In the genomic region with DNA sequence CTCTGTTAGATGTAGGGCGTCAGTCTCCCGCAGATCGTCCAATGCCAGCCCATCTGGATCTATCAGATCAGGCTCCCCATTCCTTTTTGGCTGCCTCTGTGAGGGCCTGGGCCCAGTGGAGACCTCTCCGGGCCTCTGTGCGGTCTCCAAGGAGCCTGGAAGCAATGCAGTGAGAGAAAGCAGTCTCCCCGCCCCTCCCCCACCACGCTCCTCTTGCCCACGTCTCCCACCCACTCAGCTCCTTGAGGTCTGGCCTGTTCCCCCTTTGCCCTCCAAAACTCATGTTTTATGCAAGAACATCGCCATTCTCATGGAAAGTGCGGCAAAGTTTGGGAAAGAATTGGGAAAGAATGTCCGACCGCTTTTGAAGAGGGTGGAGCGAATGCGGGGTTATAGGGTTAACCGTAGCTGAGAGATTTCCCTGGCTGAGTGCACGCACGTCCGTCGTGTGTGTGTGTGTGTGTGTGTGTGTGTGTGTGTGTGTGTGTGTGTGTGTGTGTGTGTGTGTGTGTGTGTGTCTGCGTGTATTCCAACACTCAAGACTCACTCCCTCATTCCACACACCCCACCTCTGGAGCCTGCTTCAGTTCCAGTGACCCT, we compare ENCODE assay signal across 9 mouse cellular contexts. TPM values are rescaled to one million over a fixed set of nuclear protein-coding genes. Genes with fewer than 3 reads are reported as not detected.
DNase-seq lines count a peak whose midpoint lies in the region; ATAC-seq and TF ChIP-seq lines count a peak whose summit lies in the region.
"Had no signal": no experiment of that assay in that cellular context is flagged by ENCODE, and none has a peak within 500 bp of the region (broad histone marks: within the 10 kb centered on the region; RNA-seq: fewer than 3 reads in every experiment).

No protein-coding gene starts in this region.

- intact Hi-C loops in left cerebral cortex, postnatal 25 days (cut with DNase I) = loop anchor here (2.0 kb wide), 1 partner anchor 47 kb away; a partner anchor contains a TSS

- H3K27ac ChIP-seq in ES-Bruce4 (ENCODE audit: insufficient read depth, low read length) = peak overlapping the region; percentile 44
- H3K27ac ChIP-seq in forebrain, embryonic 15.5 days (replicated peaks) = peak overlapping the region; percentile 84
- H3K27ac ChIP-seq in midbrain, embryonic 10.5 days (replicated peaks) = peak overlapping the region; percentile 96

- TF ChIP-seq CTCF in E14TG2a.4 (conservative IDR thresholded peaks at IDR 0.05; ENCODE audit: low read length) (no peak), ES-Bruce4 (IDR thresholded peaks at IDR 0.05; ENCODE audit: low read depth, low read length) (no peak)

- 2% methylated on average over 20 of the region's 20 CpGs for WGBS in forebrain, embryonic 15.5 days
- 1% methylated on average over 20 of the region's 20 CpGs for WGBS in midbrain, embryonic 10.5 days

- H3K4me3 ChIP-seq in E14TG2a.4 (replicated peaks; ENCODE audit: low read length) = peak overlapping the region; percentile 79
- peak overlapping the region; percentile 27 for H3K4me3 ChIP-seq in ES-Bruce4 (ENCODE audit: low read depth, low read length)
- H3K4me3 ChIP-seq in forebrain, embryonic 15.5 days = peak overlapping the region; percentile 22
- H3K4me3 ChIP-seq in midbrain, embryonic 10.5 days = peak overlapping the region; percentile 43

- peaks cover 83% of the 10 kb centered on the region for H3K4me1 ChIP-seq in E14TG2a.4 (replicated peaks; ENCODE audit: low read depth, low read length)
- peaks cover 9% of the 10 kb centered on the region for H3K4me1 ChIP-seq in ES-Bruce4 (ENCODE audit: control insufficient read depth, insufficient read depth, low read length)
- peaks cover 81% of the 10 kb centered on the region for H3K4me1 ChIP-seq in forebrain, embryonic 15.5 days
- peaks cover 99% of the 10 kb centered on the region for H3K4me1 ChIP-seq in midbrain, embryonic 10.5 days

- H3K9me3 ChIP-seq in E14TG2a.4 (ENCODE audit: low read length) (no peaks in the 10 kb centered on the region), ES-Bruce4 (replicated peaks; ENCODE audit: control insufficient read depth, insufficient read depth, low read length, poor library complexity, severe bottlenecking) (0 out of 2 replicates have a peak, but pooled peaks cover 3% of the 10 kb centered on the region)
- no peaks in the 10 kb centered on the region for H3K9me3 ChIP-seq in forebrain, embryonic 15.5 days
- H3K9me3 ChIP-seq in midbrain, embryonic 10.5 days (replicated peaks) = no peaks in the 10 kb centered on the region; the same call in 1 of the 2 replicates

- no peak for TF ChIP-seq POLR2A in ES-Bruce4 (IDR thresholded peaks at IDR 0.05; ENCODE audit: insufficient read depth, low read length)

- peak; percentile 57 for ATAC-seq in forebrain, embryonic 15.5 days (replicated peaks)

- H3K9ac ChIP-seq in ES-Bruce4 (ENCODE audit: low read depth, poor library complexity, severe bottlenecking) = peak overlapping the region; percentile 52
- peak overlapping the region; percentile 38 for H3K9ac ChIP-seq in forebrain, embryonic 15.5 days (replicated peaks)

- H3K36me3 ChIP-seq in E14TG2a.4 (ENCODE audit: insufficient read depth, low read length) (no peaks in the 10 kb centered on the region), ES-Bruce4 (ENCODE audit: control insufficient read depth, insufficient read depth, low read length, poor library complexity, severe bottlenecking) (no peaks in the 10 kb centered on the region)
- H3K36me3 ChIP-seq in forebrain, embryonic 15.5 days = no peaks in the 10 kb centered on the region
- peaks cover 9% of the 10 kb centered on the region for H3K36me3 ChIP-seq in midbrain, embryonic 10.5 days

- peak; percentile 80 for TF ChIP-seq EP300 in ES-Bruce4 (IDR thresholded peaks at IDR 0.05; ENCODE audit: insufficient read depth, low read depth, low read length)

- H3K27me3 ChIP-seq in E14TG2a.4 (ENCODE audit: insufficient read depth, low read length) (peaks cover 7% of the 10 kb centered on the region), ES-Bruce4 (ENCODE audit: control insufficient read depth, insufficient read depth, low read length, poor library complexity, severe bottlenecking) (no peaks in the 10 kb centered on the region)
- no peaks in the 10 kb centered on the region for H3K27me3 ChIP-seq in forebrain, embryonic 15.5 days
- peaks cover 7% of the 10 kb centered on the region; the same call in 1 of the 2 replicates for H3K27me3 ChIP-seq in midbrain, embryonic 10.5 days (ENCODE audit: low read depth, poor library complexity, severe bottlenecking)

- DNase-seq in midbrain, embryonic 10.5 days (ENCODE audit: low spot score) = peak; percentile 96
- DNase-seq in thymus, postnatal 10 days (ENCODE audit: low spot score in 2 of 2) = no peak
- DNase-seq in left cerebral cortex, postnatal 25 days (ENCODE audit: low spot score in 2 of 2) = no peak
- no peak for DNase-seq in adrenal gland, postnatal 36 days
- DNase-seq: gastrocnemius, postnatal 10 days; thymus, postnatal 4 days had no signal

- peak overlapping the region; percentile 46 for H3K4me2 ChIP-seq in forebrain, embryonic 15.5 days (replicated peaks)

RNA-seq across cellular contexts. Expression of a gene that starts 47.0 kb away (rescaled TPM):
- polyA plus RNA-seq in ES-Bruce4 (2011; ENCODE audit: insufficient read depth, insufficient read length, low read depth, missing spikeins) = 1.6 and 4.3 TPM in 2 replicates
- polyA plus RNA-seq in forebrain, embryonic 15.5 days (2015; fragmentation: Nextera tagmentation; extraction: Ambion mirVana) = 31.5 and 34.0 TPM in 2 replicates
- polyA plus RNA-seq in midbrain, embryonic 10.5 days (2016; fragmentation: Nextera tagmentation; extraction: Ambion mirVana) = 59.1 and 72.3 TPM in 2 replicates
- 10 to 100 TPM; 14.0 to 18.1 TPM for total RNA-seq in left cerebral cortex, postnatal 25 days (2021)
- total RNA-seq in adrenal gland, postnatal 36 days (2021) = 10 to 100 TPM in 1 of 2 experiments, 1 to 10 TPM in 1; 3.3 to 14.8 TPM

Comparison
In these comparisons a context has a peak if more than half of its experiments do, and no peak if none do; other contexts are left out.
1. H3K4me3 ChIP-seq: peak in every context shown above with its lines; median percentile 79 in E14TG2a.4; 43 in midbrain, embryonic 10.5 days; 27 in ES-Bruce4; 22 in forebrain, embryonic 15.5 days.
2. H3K27ac ChIP-seq: peak in every context shown above with its lines; median percentile 96 in midbrain, embryonic 10.5 days; 84 in forebrain, embryonic 15.5 days; 44 in ES-Bruce4.